Comparison of ENCODE assay signal across 26 mouse cellular contexts in genomic region chr7:43776506-43776905, GRCm38 (mm10). TPM values are rescaled to one million over a fixed set of nuclear protein-coding genes. Genes with fewer than 3 reads are reported as not detected.
DNase-seq lines count a peak whose midpoint lies in the region; ATAC-seq and TF ChIP-seq lines count a peak whose summit lies in the region.
"Had no signal": no experiment of that assay in that cellular context is flagged by ENCODE, and none has a peak within 500 bp of the region (broad histone marks: within the 10 kb centered on the region; RNA-seq: fewer than 3 reads in every experiment).

No protein-coding gene starts in this region.

- H3K4me3 ChIP-seq in lung, adult 2 months (replicated peaks; ENCODE audit: extremely low read depth, low read depth, low read length), result no peak overlapping the region
- H3K4me3 ChIP-seq in lung, postnatal 0 days (ENCODE audit: low read depth, low read length), result no peak overlapping the region
- peak overlapping the region; percentile 51; the same call in 1 of the 2 replicates for H3K4me3 ChIP-seq in E14TG2a.4 (replicated peaks; ENCODE audit: low read length)
- H3K4me3 ChIP-seq in stomach, postnatal 0 days (ENCODE audit: low read depth, low read length), result no peak overlapping the region
- H3K4me3 ChIP-seq: erythroblast, embryonic 14.5 days; forebrain, embryonic 10.5 days; gastrocnemius, adult 2 months; heart, embryonic 15.5 days; hindbrain, embryonic 13.5 days had no signal

- TF ChIP-seq POLR2A in lung, adult 2 months (IDR thresholded peaks at IDR 0.05; ENCODE audit: borderline replicate concordance, extremely low read depth, low read depth, low read length), result no peak

- no peaks in the 10 kb centered on the region for H3K27me3 ChIP-seq in lung, postnatal 0 days (replicated peaks; ENCODE audit: insufficient read depth, low read length)
- peaks cover 9% of the 10 kb centered on the region for H3K27me3 ChIP-seq in E14TG2a.4 (ENCODE audit: insufficient read depth, low read length)
- no peaks in the 10 kb centered on the region for H3K27me3 ChIP-seq in stomach, postnatal 0 days (ENCODE audit: control insufficient read depth, insufficient read depth, low read length)
- H3K27me3 ChIP-seq: hindbrain, embryonic 13.5 days; Patski had no signal

- TF ChIP-seq EP300 in lung, postnatal 0 days (IDR thresholded peaks at IDR 0.05), result no peak
- TF ChIP-seq EP300 in stomach, postnatal 0 days (optimal IDR thresholded peaks at IDR 0.05), result no peak

- DNase-seq in heart, adult 11 months, result peak; percentile 73
- DNase-seq in heart, adult 8-10 months (ENCODE audit: low spot score), result no peak
- DNase-seq in lung, adult 2 months, result peak; percentile 0
- no peak for DNase-seq in lung, postnatal 0 days (ENCODE audit: low spot score)
- peak; percentile 10 for DNase-seq in stomach, postnatal 0 days (ENCODE audit: low spot score)
- DNase-seq in cerebellum, postnatal 4 days (ENCODE audit: low spot score in 2 of 2), result no peak
- DNase-seq: adrenal gland, postnatal 14 days; cerebellum, adult 11-12 months; cerebellum, adult 9-10 months; cerebellum, postnatal 25 days; gastrocnemius, adult 2 months; gastrocnemius, postnatal 36 days; heart, adult 18-20 months; heart, postnatal 14 days had no signal

- no peak for ATAC-seq in lung, postnatal 0 days
- ATAC-seq in stomach, postnatal 0 days (ENCODE audit: low FRiP score, low TSS enrichment), result no peak
- ATAC-seq: activated CD4-positive, CD25-positive, alpha-beta regulatory T cell, adult 4 months; forebrain, embryonic 14.5 days; Patski had no signal

- no peak overlapping the region for H3K4me2 ChIP-seq in lung, postnatal 0 days (replicated peaks; ENCODE audit: low read depth, low read length)
- H3K4me2 ChIP-seq in stomach, postnatal 0 days (replicated peaks; ENCODE audit: low read depth), result no peak overlapping the region
- H3K4me2 ChIP-seq: heart, embryonic 11.5 days; heart, embryonic 15.5 days; hindbrain, embryonic 13.5 days had no signal

- H3K4me1 ChIP-seq in lung, adult 2 months (ENCODE audit: control insufficient read depth, insufficient read depth, low read length), result no peaks in the 10 kb centered on the region
- H3K4me1 ChIP-seq in lung, postnatal 0 days (ENCODE audit: insufficient read depth, low read depth, low read length), result peaks cover 3% of the 10 kb centered on the region; the same call in 1 of the 2 replicates
- H3K4me1 ChIP-seq in E14TG2a.4 (replicated peaks; ENCODE audit: low read depth, low read length), result peaks cover 63% of the 10 kb centered on the region
- no peaks in the 10 kb centered on the region for H3K4me1 ChIP-seq in stomach, postnatal 0 days (replicated peaks; ENCODE audit: control insufficient read depth, insufficient read depth)
- H3K4me1 ChIP-seq: heart, embryonic 15.5 days; hindbrain, embryonic 13.5 days had no signal

- H3K27ac ChIP-seq in lung, postnatal 0 days (ENCODE audit: low read length), result no peak overlapping the region
- H3K27ac ChIP-seq in stomach, postnatal 0 days (replicated peaks), result peak overlapping the region; percentile 83
- H3K27ac ChIP-seq: forebrain, embryonic 10.5 days; gastrocnemius, adult 2 months; heart, embryonic 15.5 days; hindbrain, embryonic 13.5 days had no signal

- H3K36me3 ChIP-seq in lung, postnatal 0 days (ENCODE audit: insufficient read depth, low read length), result no peaks in the 10 kb centered on the region
- no peaks in the 10 kb centered on the region for H3K36me3 ChIP-seq in E14TG2a.4 (ENCODE audit: insufficient read depth, low read length)
- H3K36me3 ChIP-seq in stomach, postnatal 0 days (ENCODE audit: control insufficient read depth, insufficient read depth, low read length), result no peaks in the 10 kb centered on the region
- H3K36me3 ChIP-seq: forebrain, embryonic 10.5 days; heart, embryonic 15.5 days; hindbrain, embryonic 13.5 days had no signal

- H3K9ac ChIP-seq in lung, postnatal 0 days (replicated peaks; ENCODE audit: low read depth), result no peak overlapping the region
- H3K9ac ChIP-seq in stomach, postnatal 0 days (ENCODE audit: low read length), result no peak overlapping the region
- H3K9ac ChIP-seq: heart, embryonic 15.5 days; hindbrain, embryonic 13.5 days had no signal

- no peaks in the 10 kb centered on the region for H3K9me3 ChIP-seq in lung, postnatal 0 days (ENCODE audit: low read length)
- no peaks in the 10 kb centered on the region for H3K9me3 ChIP-seq in E14TG2a.4 (ENCODE audit: low read length)
- no peaks in the 10 kb centered on the region for H3K9me3 ChIP-seq in stomach, postnatal 0 days (ENCODE audit: control insufficient read depth, low read length)
- H3K9me3 ChIP-seq: forebrain, embryonic 10.5 days; heart, embryonic 15.5 days; hindbrain, embryonic 13.5 days had no signal

- no peak for TF ChIP-seq CTCF in lung, adult 2 months (IDR thresholded peaks at IDR 0.05; ENCODE audit: insufficient read depth, low read length)
- no peak for TF ChIP-seq CTCF in lung, postnatal 0 days (IDR thresholded peaks at IDR 0.05)
- TF ChIP-seq CTCF in E14TG2a.4 (conservative IDR thresholded peaks at IDR 0.05; ENCODE audit: low read length), result no peak
- no peak for TF ChIP-seq CTCF in stomach, postnatal 0 days (IDR thresholded peaks at IDR 0.05; ENCODE audit: low read depth)

- WGBS in lung, adult 2 months, result 78% methylated on average over 5 of the region's 5 CpGs
- 80% methylated on average over 5 of the region's 5 CpGs for WGBS in lung, postnatal 0 days
- WGBS in stomach, postnatal 0 days, result 71% methylated on average over 5 of the region's 5 CpGs

RNA-seq across cellular contexts. Expression of gene Klk11, which starts 2.1 kb away (rescaled TPM):
- under 1 TPM in 3 of 4 experiments, not detected in 1; 0.32 to 0.79 (median 0.37) TPM for total RNA-seq in heart, adult 8-10 months (2022)
- polyA plus RNA-seq in lung, adult 2 months (2012; rRNA removed), result 3.2 and 26.4 TPM in 2 replicates
- 1.2 and 1.3 TPM in 2 replicates for polyA plus RNA-seq in lung, postnatal 0 days (2015; fragmentation: Nextera tagmentation; extraction: Ambion mirVana)
- polyA plus RNA-seq in stomach, postnatal 0 days (2015; fragmentation: Nextera tagmentation; extraction: Ambion mirVana), result 52.3 and 54.6 TPM in 2 replicates
- total RNA-seq: adrenal gland, adult 18-20 months; adrenal gland, postnatal 14 days; hematopoietic stem cell, adult 5-6 weeks had no signal
- polyA plus RNA-seq: C2C12; erythroblast, embryonic 14.5 days; forebrain, embryonic 14.5 days; heart, embryonic 11.5 days; hindbrain, embryonic 13.5 days; Patski had no signal

RNA-seq across cellular contexts. Expression of gene Klk10, which starts 4.3 kb away (rescaled TPM):
- under 1 TPM; 0.22 to 0.57 (median 0.25) TPM for total RNA-seq in heart, adult 8-10 months (2022)
- 1.7 and 117 TPM in 2 replicates for polyA plus RNA-seq in lung, adult 2 months (2012; rRNA removed)
- 2.6 and 4.2 TPM in 2 replicates for polyA plus RNA-seq in lung, postnatal 0 days (2015; fragmentation: Nextera tagmentation; extraction: Ambion mirVana)
- polyA plus RNA-seq in stomach, postnatal 0 days (2015; fragmentation: Nextera tagmentation; extraction: Ambion mirVana), result 313 and 335 TPM in 2 replicates
- total RNA-seq: adrenal gland, postnatal 14 days; gastrocnemius, postnatal 36 days; hematopoietic stem cell, adult 5-6 weeks had no signal
- polyA plus RNA-seq: erythroblast, embryonic 14.5 days; hindbrain, embryonic 13.5 days; Patski had no signal

RNA-seq across cellular contexts. Expression of gene Klk12, which starts 7.8 kb away (rescaled TPM):
- total RNA-seq in heart, adult 8-10 months (2022), result not detected
- polyA plus RNA-seq in lung, adult 2 months (2012; rRNA removed), result 5.8 TPM in 1 of 2 replicates, not detected in the other
- not detected in 2 replicates for polyA plus RNA-seq in lung, postnatal 0 days (2015; fragmentation: Nextera tagmentation; extraction: Ambion mirVana)
- 34.9 and 36.2 TPM in 2 replicates for polyA plus RNA-seq in stomach, postnatal 0 days (2015; fragmentation: Nextera tagmentation; extraction: Ambion mirVana)
- total RNA-seq: adrenal gland, adult 18-20 months; adrenal gland, postnatal 14 days; gastrocnemius, adult 2 months; gastrocnemius, postnatal 36 days; heart, adult 18-20 months; heart, postnatal 14 days; hematopoietic stem cell, adult 5-6 weeks had no signal
- polyA plus RNA-seq: activated CD4-positive, CD25-positive, alpha-beta regulatory T cell, adult 4 months; C2C12; erythroblast, embryonic 14.5 days; forebrain, embryonic 10.5 days; heart, embryonic 11.5 days; heart, embryonic 15.5 days; hindbrain, embryonic 13.5 days; Patski had no signal

RNA-seq across cellular contexts. Expression of gene Klk9, which starts 15.2 kb away (rescaled TPM):
- not detected for total RNA-seq in heart, adult 8-10 months (2022)
- 11.6 TPM in 1 of 2 replicates, not detected in the other for polyA plus RNA-seq in lung, adult 2 months (2012; rRNA removed)
- 0.15 and 0.25 TPM in 2 replicates for polyA plus RNA-seq in lung, postnatal 0 days (2015; fragmentation: Nextera tagmentation; extraction: Ambion mirVana)
- 101 and 118 TPM in 2 replicates for polyA plus RNA-seq in stomach, postnatal 0 days (2015; fragmentation: Nextera tagmentation; extraction: Ambion mirVana)
- total RNA-seq: adrenal gland, adult 18-20 months; adrenal gland, postnatal 14 days; gastrocnemius, adult 2 months; gastrocnemius, postnatal 36 days; heart, adult 18-20 months; heart, postnatal 14 days; hematopoietic stem cell, adult 5-6 weeks had no signal
- polyA plus RNA-seq: activated CD4-positive, CD25-positive, alpha-beta regulatory T cell, adult 4 months; erythroblast, embryonic 14.5 days; forebrain, embryonic 10.5 days; forebrain, embryonic 14.5 days; heart, embryonic 11.5 days; heart, embryonic 15.5 days; Patski had no signal

RNA-seq across cellular contexts. Expression of gene Klk8, which starts 20.9 kb away (rescaled TPM):
- total RNA-seq in heart, adult 8-10 months (2022), result 10 to 100 TPM in 3 of 4 experiments, 1 to 10 TPM in 1; 9.4 to 12.4 (median 11.2) TPM
- polyA plus RNA-seq in lung, adult 2 months (2012; rRNA removed), result 14.5 and 23.8 TPM in 2 replicates
- 41.9 and 47.1 TPM in 2 replicates for polyA plus RNA-seq in lung, postnatal 0 days (2015; fragmentation: Nextera tagmentation; extraction: Ambion mirVana)
- 139 and 155 TPM in 2 replicates for polyA plus RNA-seq in stomach, postnatal 0 days (2015; fragmentation: Nextera tagmentation; extraction: Ambion mirVana)
- polyA plus RNA-seq: Patski had no signal

Comparison
In these comparisons a context has a peak if more than half of its experiments do, and no peak if none do; other contexts are left out.
1. DNase-seq: peak in heart, adult 11 months (single experiment), lung, adult 2 months (single experiment) and stomach, postnatal 0 days (single experiment); none in heart, adult 8-10 months (single experiment), lung, postnatal 0 days (single experiment) and cerebellum, postnatal 4 days (0 of 2).